Mouse (Mus musculus) neural tube, embryonic 11.5 days (tissue): Measurements from ENCODE around the gene Nin. TPM values are rescaled to one million over a fixed set of nuclear protein-coding genes. Genes with fewer than 3 reads are reported as not detected.

ENCODE experiments used
- ATAC-seq: fragments of 200-750 bp; cut with Nextera tagmentation; 2 replicates; pipeline ENCODE4 v1.8.0; 2017; ENCODE audit warnings: moderate number of reproducible peaks, mild to moderate bottlenecking, moderate TSS enrichment, moderate library complexity; ENCODE audit not compliant: insufficient read depth, low FRiP score, low TSS enrichment
- DNase-seq: peaks from one replicate; pipeline ENCODE4 v3.0.0-alpha.2; 2015; ENCODE audit warnings: low spot score
- H3K27ac ChIP-seq: fragments of 300-500 bp; sonication (generic); 2 replicates; pipeline ENCODE4 v1.5.1; 2014; ENCODE audit warnings: low read depth, mild to moderate bottlenecking, low read length
- H3K27me3 ChIP-seq: fragments of 300-500 bp; sonication (generic); 2 replicates; pipeline ENCODE4 v1.6.1; 2014; ENCODE audit warnings: mild to moderate bottlenecking, low read length, mixed read lengths; ENCODE audit not compliant: control insufficient read depth, insufficient read depth
- H3K36me3 ChIP-seq: fragments of 300-500 bp; sonication (generic); 2 replicates; pipeline ENCODE4 v1.6.1; 2014; ENCODE audit warnings: mild to moderate bottlenecking, low read length, moderate library complexity, mixed read lengths; ENCODE audit not compliant: control insufficient read depth, insufficient read depth
- H3K4me1 ChIP-seq: fragments of 300-500 bp; sonication (generic); 2 replicates; pipeline ENCODE4 v1.6.1; 2014; ENCODE audit warnings: low read length, mixed read lengths; ENCODE audit not compliant: control insufficient read depth, insufficient read depth
- H3K4me2 ChIP-seq: fragments of 300-500 bp; sonication (generic); 2 replicates; pipeline ENCODE4 v1.6.1; 2014; ENCODE audit warnings: low read depth, mild to moderate bottlenecking, moderate library complexity
- H3K4me3 ChIP-seq: fragments of 300-500 bp; sonication (generic); 2 replicates; pipeline ENCODE4 v1.5.1; 2014; ENCODE audit warnings: low read depth, low read length
- H3K9ac ChIP-seq: fragments of 300-500 bp; sonication (generic); 2 replicates; pipeline ENCODE4 v1.6.1; 2014; ENCODE audit warnings: mild to moderate bottlenecking, low read length
- H3K9me3 ChIP-seq: fragments of 300-500 bp; sonication (generic); 2 replicates; pipeline ENCODE4 v1.6.1; 2016; ENCODE audit warnings: low read length; ENCODE audit not compliant: control insufficient read depth
- WGBS: fragments of 180-500 bp; shearing (Covaris S2); extraction: QIAGEN DNeasy Blood & Tissue Kit; methylation state at CpG from one replicate; pipeline ENCODE4 v1.1.7; 2014; 5-methylcytosine and 5-hydroxymethylcytosine counted together
- polyA plus RNA-seq: library from polyadenylated mRNA; unstranded; fragments of >200 nt; fragmentation: Nextera tagmentation; extraction: Ambion mirVana; gene quantifications from 2 replicates; pipeline ENCODE4 v1.2.1, GENCODE M21; 2014

The Nin gene
- polyA plus RNA-seq, result 16.6 and 20.1 TPM in 2 replicates

GRCm38 (mm10) chr12:70113351-70113750 lies at the start of gene Nin:
Nin (minus strand) TSS chr12:70113717.
- Histone ChIP-seq H3K4me2 (no peak within 1 kb of the TSS), H3K9me3 (no peaks in the 10 kb centered on the region), H3K36me3 (no peaks in the 10 kb centered on the region), H3K9ac (no peak within 1 kb of the TSS), H3K27ac (no peak within 1 kb of the TSS), H3K4me3 (no peak within 1 kb of the TSS), H3K27me3 (no peaks in the 10 kb centered on the region), H3K4me1 (no peaks in the 10 kb centered on the region)
- ATAC-seq (no peak), DNase-seq (no peak)
- WGBS, result 55% methylated on average over 11 of the region's 11 CpGs

- ATAC-seq (no peak), DNase-seq (no peak)
- Histone ChIP-seq H3K27ac (no peak overlapping the region), H3K4me3 (no peak overlapping the region), H3K9ac (no peak overlapping the region), H3K4me1 (no peaks in the 10 kb centered on the region), H3K27me3 (no peaks in the 10 kb centered on the region), H3K4me2 (no peak overlapping the region), H3K9me3 (no peaks in the 10 kb centered on the region), H3K36me3 (no peaks in the 10 kb centered on the region)
- 87% methylated on average over 5 of the region's 5 CpGs for WGBS
Observed at GRCm38 (mm10) chr12:70161057-70161456, 47.5 kb upstream of the Nin start.

- no peak overlapping the region for H3K4me3 ChIP-seq
- H3K27ac ChIP-seq, result no peak overlapping the region
- no peaks in the 10 kb centered on the region for H3K4me1 ChIP-seq
- DNase-seq (no peak), ATAC-seq (no peak)
- no peaks in the 10 kb centered on the region for H3K27me3 ChIP-seq
- no peak overlapping the region for H3K9ac ChIP-seq
- H3K4me2 ChIP-seq, result no peak overlapping the region
- H3K9me3 ChIP-seq, result no peaks in the 10 kb centered on the region
- WGBS, result 54% methylated on average over 5 of the region's 5 CpGs
- H3K36me3 ChIP-seq, result no peaks in the 10 kb centered on the region
Observed at GRCm38 (mm10) chr12:70157292-70158066, 44.0 kb upstream of the Nin start.

GRCm38 (mm10) chr12:70156222-70156621 lies 42.7 kb upstream of the Nin start:
- DNase-seq, result no peak
- Histone ChIP-seq H3K27ac (no peak overlapping the region), H3K4me2 (no peak overlapping the region), H3K9ac (no peak overlapping the region), H3K9me3 (no peaks in the 10 kb centered on the region), H3K4me1 (no peaks in the 10 kb centered on the region), H3K27me3 (no peaks in the 10 kb centered on the region), H3K36me3 (no peaks in the 10 kb centered on the region), H3K4me3 (no peak overlapping the region)
- 70% methylated on average over 6 of the region's 6 CpGs for WGBS
- no peak for ATAC-seq

GRCm38 (mm10) chr12:70153842-70154241 lies 40.3 kb upstream of the Nin start, which contains the start of gene Abhd12b:
Abhd12b (plus strand) TSS chr12:70154142.
- no peak for DNase-seq
- Histone ChIP-seq H3K9me3 (no peaks in the 10 kb centered on the region), H3K36me3 (no peaks in the 10 kb centered on the region), H3K4me3 (no peak within 1 kb of the TSS), H3K27me3 (no peaks in the 10 kb centered on the region), H3K4me1 (no peaks in the 10 kb centered on the region), H3K9ac (no peak within 1 kb of the TSS), H3K4me2 (no peak within 1 kb of the TSS), H3K27ac (no peak within 1 kb of the TSS)
- WGBS, result 49% methylated on average over 3 of the region's 3 CpGs
- no peak for ATAC-seq

- Histone ChIP-seq H3K4me1 (peaks cover 4% of the 10 kb centered on the region; the same call in 1 of the 2 replicates), H3K4me2 (peak overlapping the region; percentile 36), H3K27ac (no peak overlapping the region), H3K36me3 (no peaks in the 10 kb centered on the region), H3K9me3 (no peaks in the 10 kb centered on the region), H3K27me3 (no peaks in the 10 kb centered on the region), H3K4me3 (no peak overlapping the region), H3K9ac (no peak overlapping the region)
- DNase-seq, result peak; percentile 31
- ATAC-seq, result no peak
- 13% methylated on average over 11 of the region's 11 CpGs for WGBS
Observed at GRCm38 (mm10) chr12:70148631-70149265, 35.2 kb upstream of the Nin start.

- no peaks in the 10 kb centered on the region for H3K9me3 ChIP-seq
- H3K27ac ChIP-seq, result no peak overlapping the region
- no peaks in the 10 kb centered on the region for H3K27me3 ChIP-seq
- DNase-seq (peak; percentile 22), ATAC-seq (no peak)
- H3K4me1 ChIP-seq, result peaks cover 4% of the 10 kb centered on the region; the same call in 1 of the 2 replicates
- H3K4me3 ChIP-seq, result no peak overlapping the region
- no peaks in the 10 kb centered on the region for H3K36me3 ChIP-seq
- peak overlapping the region; percentile 28; the same call in 1 of the 2 replicates for H3K9ac ChIP-seq
- WGBS, result 7% methylated on average over 13 of the region's 13 CpGs
- peak overlapping the region; percentile 36 for H3K4me2 ChIP-seq
Observed at GRCm38 (mm10) chr12:70147986-70148630, 34.6 kb upstream of the Nin start.

GRCm38 (mm10) chr12:70145586-70145985 lies 32.1 kb upstream of the Nin start:
- no peak for ATAC-seq
- WGBS, result 91% methylated on average over 6 of the region's 6 CpGs
- H3K36me3 ChIP-seq, result no peaks in the 10 kb centered on the region
- no peak overlapping the region for H3K4me2 ChIP-seq
- no peak for DNase-seq
- H3K9ac ChIP-seq, result no peak overlapping the region
- no peaks in the 10 kb centered on the region for H3K9me3 ChIP-seq
- no peak overlapping the region for H3K27ac ChIP-seq
- no peaks in the 10 kb centered on the region for H3K27me3 ChIP-seq
- peaks cover 4% of the 10 kb centered on the region; the same call in 1 of the 2 replicates for H3K4me1 ChIP-seq
- no peak overlapping the region for H3K4me3 ChIP-seq
